Mouse (Mus musculus) forebrain, embryonic 12.5 days (tissue): ENCODE data around the gene Shld1. TPM values are rescaled to one million over a fixed set of nuclear protein-coding genes. Genes with fewer than 3 reads are reported as not detected.

Experiments
- ATAC-seq: fragments of 200-750 bp; cut with Nextera tagmentation; 2 replicates; pipeline ENCODE4 v1.8.0; 2017; ENCODE audit warnings: moderate TSS enrichment; ENCODE audit not compliant: low FRiP score
- H3K27ac ChIP-seq: fragments of 300-500 bp; sonication (generic); 2 replicates; pipeline ENCODE4 v1.5.1; 2016; ENCODE audit warnings: mild to moderate bottlenecking
- H3K27me3 ChIP-seq: fragments of 300-500 bp; sonication (generic); 2 replicates; pipeline ENCODE4 v1.6.1; 2016; ENCODE audit warnings: mild to moderate bottlenecking
- H3K36me3 ChIP-seq: fragments of 300-500 bp; sonication (generic); replicated peaks from 2 replicates; pipeline ENCODE4 v1.6.1; 2016; ENCODE audit warnings: mild to moderate bottlenecking
- H3K4me1 ChIP-seq: fragments of 300-500 bp; sonication (generic); 2 replicates; pipeline ENCODE4 v1.6.1; 2016
- H3K4me2 ChIP-seq: fragments of 300-500 bp; sonication (generic); 2 replicates; pipeline ENCODE4 v1.6.1; 2016; ENCODE audit warnings: mild to moderate bottlenecking, moderate library complexity
- H3K4me3 ChIP-seq: fragments of 300-500 bp; sonication (generic); replicated peaks from 2 replicates; pipeline ENCODE4 v1.5.1; 2016; ENCODE audit warnings: mild to moderate bottlenecking
- H3K9ac ChIP-seq: fragments of 300-500 bp; sonication (generic); 2 replicates; pipeline ENCODE4 v1.6.1; 2016; ENCODE audit warnings: mild to moderate bottlenecking
- H3K9me3 ChIP-seq: fragments of 300-500 bp; sonication (generic); 2 replicates; pipeline ENCODE4 v1.6.1; 2016
- WGBS: fragments of 180-500 bp; shearing (Covaris S2); methylation state at CpG from one replicate; pipeline ENCODE4 v1.1.7; 2016; 5-methylcytosine and 5-hydroxymethylcytosine counted together
- polyA plus RNA-seq: library from polyadenylated mRNA; unstranded; fragments of >200 nt; fragmentation: Nextera tagmentation; extraction: Ambion mirVana; gene quantifications from 2 replicates; pipeline ENCODE4 v1.2.1, GENCODE M21; 2016

Shld1 gene
- polyA plus RNA-seq, 1 experiment from 2014 or later: 17.3 TPM

DNA sequence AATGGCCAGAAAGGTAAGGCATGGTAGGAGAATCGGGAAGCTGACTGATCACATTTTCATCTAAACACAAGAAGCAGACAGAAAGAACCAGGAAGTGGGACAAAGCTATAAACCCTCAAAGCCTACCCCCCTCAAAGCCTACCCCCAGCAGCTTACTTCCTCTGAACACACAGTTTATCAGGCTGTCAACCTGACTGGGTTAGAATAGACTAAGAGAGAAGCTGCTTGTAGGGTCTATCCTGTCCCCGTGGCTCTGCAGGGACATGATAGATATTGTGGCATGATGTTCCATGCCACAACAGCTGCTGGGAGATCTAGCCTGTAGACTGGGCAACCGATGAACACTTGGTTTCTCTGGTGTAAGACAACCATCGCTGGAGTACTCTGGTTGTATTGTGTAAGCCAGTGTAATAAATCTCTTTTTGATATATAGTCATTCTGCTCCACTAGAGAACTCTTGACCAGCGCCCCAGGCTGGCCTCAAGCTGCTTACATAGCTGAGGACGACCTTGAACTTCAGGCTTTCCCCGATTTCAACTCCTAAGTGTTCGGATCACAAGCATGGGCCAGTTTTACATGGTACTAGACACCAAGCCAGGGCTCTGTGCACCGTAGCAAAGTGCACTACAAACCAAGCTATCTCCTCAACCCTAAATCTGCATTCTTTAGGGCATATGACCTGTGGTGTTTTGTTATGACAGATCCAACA is 28.2 kb upstream of the Shld1 start:
- no peaks in the 10 kb centered on the region for H3K4me1 ChIP-seq
- H3K9ac ChIP-seq: no peak overlapping the region
- no peaks in the 10 kb centered on the region for H3K27me3 ChIP-seq
- ATAC-seq: no peak
- WGBS: 92% methylated on average over 9 of the region's 9 CpGs
- no peaks in the 10 kb centered on the region for H3K9me3 ChIP-seq
- H3K4me2 ChIP-seq: no peak overlapping the region
- H3K27ac ChIP-seq: no peak overlapping the region
- no peak overlapping the region for H3K4me3 ChIP-seq
- H3K36me3 ChIP-seq: no peaks in the 10 kb centered on the region

DNA sequence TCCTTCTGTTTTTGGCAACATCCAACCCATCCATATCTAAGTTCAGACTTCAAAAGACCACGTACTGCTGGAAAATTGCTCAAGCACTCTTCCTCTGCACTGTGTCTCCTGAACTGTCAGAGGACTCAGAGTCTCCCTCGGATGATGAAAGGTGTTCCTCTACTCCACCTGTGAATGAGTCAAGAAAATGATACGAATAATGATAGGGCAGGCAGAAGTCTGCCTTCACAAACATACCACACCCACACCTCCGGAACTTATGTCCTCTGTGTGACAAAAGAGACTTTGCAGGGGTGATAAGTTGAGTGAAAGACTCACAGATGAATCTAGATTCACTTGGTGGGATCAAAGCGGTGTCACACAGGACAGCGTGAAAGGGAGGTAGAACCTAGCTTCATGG is 17.6 kb upstream of the Shld1 start:
- Histone ChIP-seq H3K9ac (no peak overlapping the region), H3K36me3 (no peaks in the 10 kb centered on the region), H3K27ac (no peak overlapping the region), H3K27me3 (no peaks in the 10 kb centered on the region), H3K4me3 (no peak overlapping the region), H3K4me2 (no peak overlapping the region), H3K4me1 (no peaks in the 10 kb centered on the region), H3K9me3 (no peaks in the 10 kb centered on the region)
- ATAC-seq: no peak
- 86% methylated on average over 6 of the region's 6 CpGs for WGBS

DNA sequence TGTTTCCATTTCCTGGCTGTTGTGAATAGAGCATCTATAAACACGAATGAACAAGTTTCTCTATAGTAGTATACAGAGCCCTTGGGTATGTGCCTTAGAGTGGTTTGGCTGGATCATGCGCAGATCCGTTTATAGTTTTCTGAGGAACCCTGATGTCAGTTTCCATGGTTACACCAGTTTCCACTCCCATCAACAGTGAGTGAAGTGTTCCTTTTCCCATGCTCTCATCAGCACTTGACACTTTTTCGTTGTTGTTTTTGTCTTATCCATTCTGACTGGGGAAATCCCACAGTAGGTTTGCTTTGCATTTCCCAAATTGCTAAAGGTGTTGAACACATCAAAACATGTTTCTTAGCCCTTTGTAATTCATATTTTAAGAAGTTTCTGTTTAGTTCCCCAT is 16.4 kb upstream of the Shld1 start:
- Histone ChIP-seq H3K4me2 (no peak overlapping the region), H3K36me3 (no peaks in the 10 kb centered on the region), H3K4me3 (no peak overlapping the region), H3K4me1 (no peaks in the 10 kb centered on the region), H3K27ac (no peak overlapping the region), H3K9ac (no peak overlapping the region), H3K9me3 (no peaks in the 10 kb centered on the region), H3K27me3 (no peaks in the 10 kb centered on the region)
- no peak for ATAC-seq
- WGBS: 78% methylated on average over 4 of the region's 4 CpGs

- no peaks in the 10 kb centered on the region for H3K9me3 ChIP-seq
- H3K4me3 ChIP-seq: no peak overlapping the region
- H3K9ac ChIP-seq: no peak overlapping the region
- H3K4me1 ChIP-seq: no peaks in the 10 kb centered on the region
- no peaks in the 10 kb centered on the region for H3K36me3 ChIP-seq
- 93% methylated on average over 3 of the region's 3 CpGs for WGBS
- H3K27me3 ChIP-seq: no peaks in the 10 kb centered on the region
- no peak for ATAC-seq
- no peak overlapping the region for H3K4me2 ChIP-seq
- H3K27ac ChIP-seq: no peak overlapping the region
Observed at GRCm38 (mm10) chr2:132672121-132672520, 14.6 kb upstream of the Shld1 start.

GRCm38 (mm10) chr2:132676111-132676510 is 10.6 kb upstream of the Shld1 start:
- Histone ChIP-seq H3K4me2 (no peak overlapping the region), H3K4me1 (no peaks in the 10 kb centered on the region), H3K27ac (no peak overlapping the region), H3K27me3 (peaks cover 3% of the 10 kb centered on the region; the same call in 1 of the 2 replicates), H3K4me3 (no peak overlapping the region), H3K9ac (no peak overlapping the region), H3K9me3 (no peaks in the 10 kb centered on the region), H3K36me3 (no peaks in the 10 kb centered on the region)
- ATAC-seq: no peak
- WGBS: 94% methylated on average over 4 of the region's 4 CpGs

DNA sequence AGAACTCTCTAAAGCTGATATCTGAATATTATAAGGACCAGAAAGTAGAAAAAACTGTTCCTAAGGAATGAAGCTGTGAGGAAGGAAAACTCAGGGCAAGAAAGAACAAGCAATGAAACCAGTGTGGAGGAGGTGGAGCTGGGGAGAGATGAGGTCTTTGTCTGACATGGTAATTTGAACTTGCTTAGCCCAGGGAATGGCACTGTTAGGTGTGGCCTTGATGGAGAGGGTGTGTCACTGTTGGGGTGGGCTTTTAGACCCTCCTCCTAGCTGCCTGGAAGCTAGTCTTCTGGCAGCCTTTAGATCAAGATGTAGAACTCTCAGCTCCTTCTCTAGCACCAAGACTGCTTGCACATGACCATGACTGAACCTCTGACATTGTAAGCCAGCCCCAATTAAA is 1.7 kb upstream of the Shld1 start:
- 0 out of 2 replicates have a peak, but pooled peaks cover 6% of the 10 kb centered on the region for H3K4me1 ChIP-seq
- ATAC-seq: no peak
- no peaks in the 10 kb centered on the region for H3K9me3 ChIP-seq
- no peak overlapping the region for H3K9ac ChIP-seq
- no peak overlapping the region for H3K27ac ChIP-seq
- H3K27me3 ChIP-seq: peaks cover 3% of the 10 kb centered on the region; the same call in 1 of the 2 replicates
- no peaks in the 10 kb centered on the region for H3K36me3 ChIP-seq
- no peak overlapping the region for H3K4me2 ChIP-seq
- H3K4me3 ChIP-seq: no peak overlapping the region

DNA sequence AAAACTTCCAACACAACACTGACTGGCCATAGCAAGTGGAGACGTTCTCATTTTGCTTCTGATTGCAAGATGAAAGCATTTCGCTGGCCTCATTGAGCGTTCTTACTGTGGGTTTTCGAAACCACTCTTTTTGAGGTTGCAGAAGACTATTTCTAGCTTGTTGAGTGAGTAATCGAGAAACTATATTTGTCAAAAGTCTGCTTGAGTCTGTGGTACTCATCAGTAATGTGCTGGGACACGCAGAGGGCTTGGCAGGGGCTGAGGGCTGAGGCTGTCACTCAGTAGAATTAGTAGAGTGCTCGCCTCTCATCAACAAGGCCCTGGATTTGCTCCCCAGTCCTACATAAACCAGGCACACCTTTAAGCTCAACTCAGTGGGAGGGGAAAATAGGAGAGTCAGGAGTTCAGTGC is 1.9 kb downstream of the Shld1 start:
- Histone ChIP-seq H3K27me3 (no peaks in the 10 kb centered on the region), H3K36me3 (no peaks in the 10 kb centered on the region; the same call in 1 of the 2 replicates), H3K4me2 (no peak overlapping the region), H3K9ac (no peak overlapping the region), H3K4me1 (0 out of 2 replicates have a peak, but pooled peaks cover 6% of the 10 kb centered on the region), H3K9me3 (no peaks in the 10 kb centered on the region), H3K27ac (no peak overlapping the region), H3K4me3 (no peak overlapping the region)
- ATAC-seq: no peak
- 92% methylated on average over 7 of the region's 7 CpGs for WGBS

DNA sequence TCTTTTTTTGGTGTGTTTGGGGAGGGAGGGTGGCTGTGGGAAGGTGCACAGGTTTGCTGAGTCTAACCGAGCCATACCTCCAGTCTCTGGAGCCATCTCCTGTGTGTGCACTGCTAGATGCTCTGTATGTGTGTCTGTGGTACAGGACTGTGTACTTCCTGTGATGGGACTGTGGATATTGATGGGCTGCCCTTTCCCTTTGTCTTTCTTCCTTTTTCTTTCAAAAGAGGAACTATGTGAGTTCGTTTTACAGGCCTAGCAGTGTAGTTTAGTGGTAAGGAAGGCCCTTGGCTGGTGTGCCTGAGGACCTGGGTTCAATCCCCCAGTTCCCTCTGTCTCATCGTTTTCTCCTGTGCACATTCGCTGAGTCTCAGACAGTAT is 2.4 kb downstream of the Shld1 start:
- 71% methylated on average over 4 of the region's 4 CpGs for WGBS
- Histone ChIP-seq H3K4me2 (no peak overlapping the region), H3K27ac (no peak overlapping the region), H3K4me3 (no peak overlapping the region), H3K9me3 (no peaks in the 10 kb centered on the region), H3K27me3 (no peaks in the 10 kb centered on the region), H3K4me1 (0 out of 2 replicates have a peak, but pooled peaks cover 6% of the 10 kb centered on the region), H3K36me3 (no peaks in the 10 kb centered on the region; the same call in 1 of the 2 replicates), H3K9ac (no peak overlapping the region)
- ATAC-seq: no peak

DNA sequence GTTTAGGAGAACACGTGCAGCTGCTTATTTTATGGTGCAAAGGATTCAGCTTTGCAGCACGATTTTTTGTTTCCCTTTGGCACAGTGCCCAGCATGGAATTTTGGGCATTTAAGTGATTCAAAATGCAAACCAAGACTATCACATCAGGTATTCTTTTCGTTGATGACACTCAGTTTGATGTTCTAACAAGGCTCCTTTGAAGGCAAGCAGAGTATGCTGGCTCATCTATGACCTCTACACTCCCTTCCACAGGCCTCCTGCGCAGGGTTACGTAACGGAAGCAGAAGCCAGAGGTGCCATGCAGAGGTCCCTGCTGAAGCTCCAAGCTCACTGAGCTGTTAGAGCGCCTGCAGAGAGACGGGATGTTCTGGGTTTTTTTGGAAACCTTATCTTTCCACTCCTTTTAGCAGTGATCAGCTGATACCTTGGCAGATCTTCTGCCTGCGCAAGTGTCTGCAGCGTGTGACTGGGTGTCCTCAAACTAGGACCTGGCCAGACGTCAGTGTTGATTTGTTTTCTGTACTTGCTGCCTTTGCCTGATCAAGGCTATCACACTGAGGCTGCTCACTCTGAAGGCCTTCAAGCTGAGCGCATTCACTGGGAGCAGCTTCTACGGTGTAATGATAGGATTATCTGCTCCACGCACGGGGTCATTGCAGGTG is 3.0 kb downstream of the Shld1 start:
- 0 out of 2 replicates have a peak, but pooled peaks cover 6% of the 10 kb centered on the region for H3K4me1 ChIP-seq
- ATAC-seq: no peak
- 69% methylated on average over 15 of the region's 15 CpGs for WGBS

DNA sequence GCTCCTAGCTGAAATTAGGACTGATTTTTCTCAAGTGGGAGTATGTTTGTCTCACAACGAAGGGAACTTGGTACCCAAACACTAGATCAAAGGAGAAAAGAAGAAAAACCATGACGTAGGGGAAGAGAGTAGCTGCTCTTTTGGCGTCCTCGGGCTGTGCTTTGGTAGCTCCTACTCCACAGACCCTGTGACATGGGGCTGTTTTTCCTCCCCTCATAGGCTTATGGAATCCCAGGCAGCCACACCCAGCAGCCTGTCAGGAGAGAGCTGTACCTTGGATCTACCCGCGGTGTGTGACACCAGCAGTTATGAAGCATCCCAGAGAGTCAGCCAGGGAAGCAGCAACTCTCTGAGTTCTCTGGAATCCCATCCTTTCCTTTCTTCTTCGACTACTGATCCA is 5.0 kb downstream of the Shld1 start:
- no peak overlapping the region for H3K4me3 ChIP-seq
- no peak overlapping the region for H3K4me2 ChIP-seq
- 0 out of 2 replicates have a peak, but pooled peaks cover 6% of the 10 kb centered on the region for H3K4me1 ChIP-seq
- no peak overlapping the region for H3K27ac ChIP-seq
- H3K36me3 ChIP-seq: peaks cover 10% of the 10 kb centered on the region
- no peaks in the 10 kb centered on the region for H3K9me3 ChIP-seq
- 71% methylated on average over 7 of the region's 7 CpGs for WGBS
- ATAC-seq: no peak
- H3K9ac ChIP-seq: no peak overlapping the region
- no peaks in the 10 kb centered on the region for H3K27me3 ChIP-seq

More for the DNA sequence above, 3.0 kb downstream of the Shld1 start:
- H3K27me3 ChIP-seq: no peaks in the 10 kb centered on the region
- H3K27ac ChIP-seq: no peak overlapping the region
- H3K9me3 ChIP-seq: no peaks in the 10 kb centered on the region
- H3K9ac ChIP-seq: no peak overlapping the region
- no peak overlapping the region for H3K4me2 ChIP-seq
- no peak overlapping the region for H3K4me3 ChIP-seq
- H3K36me3 ChIP-seq: no peaks in the 10 kb centered on the region; the same call in 1 of the 2 replicates

DNA sequence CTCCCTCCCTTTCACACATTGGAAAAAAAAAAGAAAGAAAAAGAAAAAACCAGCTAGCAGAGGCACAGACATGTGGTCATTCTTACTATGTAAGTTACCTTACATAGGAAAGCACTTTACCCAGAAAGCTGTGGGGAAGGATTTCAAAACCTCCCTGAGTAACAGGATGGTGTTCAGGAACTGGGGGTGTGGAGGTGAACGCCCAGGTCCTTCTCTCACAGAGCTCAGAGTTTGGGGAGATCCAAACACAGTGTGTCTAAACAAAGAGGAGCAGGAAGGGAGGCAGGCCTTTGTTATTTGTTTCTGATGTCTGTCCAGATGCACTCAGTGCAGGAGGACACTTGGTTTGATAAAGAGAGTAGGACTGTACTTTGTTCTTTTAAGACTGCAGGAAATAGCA is 5.6 kb downstream of the Shld1 start:
- Histone ChIP-seq H3K27ac (no peak overlapping the region), H3K9ac (no peak overlapping the region), H3K4me2 (no peak overlapping the region), H3K4me1 (0 out of 2 replicates have a peak, but pooled peaks cover 6% of the 10 kb centered on the region), H3K36me3 (peaks cover 10% of the 10 kb centered on the region), H3K4me3 (no peak overlapping the region), H3K27me3 (no peaks in the 10 kb centered on the region), H3K9me3 (no peaks in the 10 kb centered on the region)
- 67% methylated on average over 1 of the region's 1 CpGs for WGBS
- no peak for ATAC-seq

DNA sequence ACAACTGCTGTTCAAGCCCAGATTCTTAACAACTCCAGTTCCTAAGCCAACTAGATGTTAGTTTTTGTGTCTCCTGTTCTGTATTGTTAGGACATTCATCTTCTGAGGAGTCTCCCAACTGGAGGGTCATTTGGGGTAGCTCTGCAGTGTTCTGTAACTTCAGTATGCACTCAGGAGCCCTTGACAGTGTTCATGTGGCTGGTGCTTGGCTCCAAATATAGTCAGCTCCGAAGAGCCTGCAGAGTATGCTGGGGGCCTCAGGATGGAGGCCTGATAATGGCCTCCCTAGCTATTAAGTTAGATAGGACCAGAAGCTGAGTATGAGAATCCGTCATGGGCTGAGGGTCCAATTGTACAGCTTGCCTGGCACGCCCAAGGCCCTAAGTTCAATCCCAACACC is 7.2 kb downstream of the Shld1 start:
- Histone ChIP-seq H3K4me1 (0 out of 2 replicates have a peak, but pooled peaks cover 6% of the 10 kb centered on the region), H3K9me3 (no peaks in the 10 kb centered on the region), H3K27ac (no peak overlapping the region), H3K9ac (no peak overlapping the region), H3K4me3 (no peak overlapping the region), H3K36me3 (peaks cover 10% of the 10 kb centered on the region), H3K4me2 (no peak overlapping the region), H3K27me3 (no peaks in the 10 kb centered on the region)
- WGBS: 87% methylated on average over 3 of the region's 3 CpGs
- no peak for ATAC-seq
